Mouse (Mus musculus) kidney, postnatal 0 days (tissue): ENCODE results near the gene Poldip2. TPM values are rescaled to one million over a fixed set of nuclear protein-coding genes. Genes with fewer than 3 reads are reported as not detected.

Experiments
- ATAC-seq: fragments of 200-750 bp; cut with Nextera tagmentation; replicated peaks from 2 replicates; pipeline ENCODE4 v1.8.0; 2017; ENCODE audit warnings: low read depth, moderate number of reproducible peaks, moderate TSS enrichment, moderate library complexity; ENCODE audit not compliant: low FRiP score
- DNase-seq: peaks from one replicate; pipeline ENCODE4 v3.0.0-alpha.2; 2016; ENCODE audit warnings: low spot score
- H3K27ac ChIP-seq: fragments of 300-500 bp; sonication (generic); 2 replicates; pipeline ENCODE4 v1.5.1; 2014; ENCODE audit warnings: mild to moderate bottlenecking
- H3K27me3 ChIP-seq: fragments of 300-500 bp; sonication (generic); 2 replicates; pipeline ENCODE4 v1.6.1; 2014; ENCODE audit warnings: low read length, mixed read lengths; ENCODE audit not compliant: insufficient read depth
- H3K36me3 ChIP-seq: fragments of 300-500 bp; sonication (generic); 2 replicates; pipeline ENCODE4 v1.6.1; 2014; ENCODE audit warnings: low read length, mixed read lengths; ENCODE audit not compliant: insufficient read depth
- H3K4me1 ChIP-seq: fragments of 300-500 bp; sonication (generic); replicated peaks from 2 replicates; pipeline ENCODE4 v1.6.1; 2014; ENCODE audit warnings: antibody characterized with exemption, low read length, mixed read lengths; ENCODE audit not compliant: insufficient read depth
- H3K4me2 ChIP-seq: fragments of 300-500 bp; sonication (generic); 2 replicates; pipeline ENCODE4 v1.6.1; 2014; ENCODE audit warnings: mild to moderate bottlenecking, low read length, moderate library complexity, mixed read lengths
- H3K4me3 ChIP-seq: fragments of 300-500 bp; sonication (generic); replicated peaks from 2 replicates; pipeline ENCODE4 v1.5.1; 2014; ENCODE audit warnings: low read depth, low read length
- H3K9ac ChIP-seq: fragments of 300-500 bp; sonication (generic); 2 replicates; pipeline ENCODE4 v1.6.1; 2014; ENCODE audit warnings: low read depth, low read length
- H3K9me3 ChIP-seq: fragments of 300-500 bp; sonication (generic); replicated peaks from 2 replicates; pipeline ENCODE4 v1.6.1; 2016; ENCODE audit warnings: low read length, inconsistent platforms, mixed read lengths
- CTCF ChIP-seq: IDR thresholded peaks from 2 replicates; pipeline ENCODE4 v1.5.1; 2016; ENCODE audit warnings: antibody characterized with exemption, low read depth, mild to moderate bottlenecking, moderate library complexity
- WGBS: fragments of 180-500 bp; shearing (Covaris S2); extraction: QIAGEN DNeasy Blood & Tissue Kit; methylation state at CpG from one replicate; pipeline ENCODE4 v1.1.7; 2014; 5-methylcytosine and 5-hydroxymethylcytosine counted together
- polyA plus RNA-seq: library from polyadenylated mRNA; unstranded; fragments of >200 nt; fragmentation: Nextera tagmentation; extraction: Ambion mirVana; gene quantifications from 2 replicates; pipeline ENCODE4 v1.2.1, GENCODE M21; 2015

The Poldip2 gene
- polyA plus RNA-seq, result 173 and 191 TPM in 2 replicates

DNA sequence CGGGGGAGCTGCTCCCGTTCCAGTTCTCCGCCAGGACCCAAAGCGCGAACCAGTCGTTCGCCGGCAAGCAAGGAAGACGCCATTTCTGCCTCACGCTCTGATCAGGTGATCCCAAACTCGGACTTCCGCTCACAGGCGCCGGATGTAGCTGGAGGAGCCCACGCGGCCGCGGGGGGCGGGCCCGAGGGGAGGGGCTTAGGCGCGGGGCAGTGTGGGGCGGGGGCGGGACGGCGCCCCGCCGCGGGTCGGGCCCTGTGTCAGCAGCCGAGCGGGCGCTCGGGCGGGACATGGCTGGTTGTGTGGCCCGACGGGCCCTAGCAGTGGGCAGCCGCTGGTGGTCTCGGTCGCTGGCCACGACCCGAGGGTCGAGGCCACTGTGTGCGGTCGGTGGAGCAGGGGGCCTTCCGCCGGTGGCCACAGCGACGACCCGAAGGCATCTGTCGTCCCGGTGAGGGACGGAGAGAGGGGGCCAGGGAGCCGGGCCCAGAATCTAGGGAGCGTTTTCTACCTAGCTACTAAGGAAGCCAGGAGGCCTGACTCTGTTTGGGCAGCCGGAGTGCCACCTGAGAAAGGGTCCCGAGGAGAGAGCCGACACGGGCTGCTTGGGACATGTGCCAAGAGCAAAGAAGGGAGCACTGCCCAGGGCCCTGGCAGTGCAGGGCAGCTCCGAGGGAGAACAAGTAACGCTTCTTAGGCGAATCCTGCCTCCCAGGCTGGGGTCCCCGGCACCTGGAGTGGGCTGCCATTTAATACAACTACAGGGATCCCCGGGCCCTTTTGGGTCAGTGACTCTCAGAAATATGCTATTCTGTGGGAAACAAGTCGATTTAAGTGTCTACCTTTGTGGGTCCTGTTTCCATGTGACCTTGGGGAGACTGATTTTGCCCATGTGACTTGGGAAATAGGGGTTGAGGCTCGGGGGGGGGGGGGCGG is at the start of gene Poldip2, which contains the start of gene Tmem199:
TSS of gene Poldip2 (plus strand) at position 169 of the 933 bp plus-strand sequence.
TSS of gene Tmem199 (minus strand) at position 148 of the 933 bp plus-strand sequence.
- Histone ChIP-seq H3K9ac (peak within 1 kb of the TSS; percentile 93), H3K27me3 (no peaks in the 10 kb centered on the region), H3K9me3 (no peaks in the 10 kb centered on the region), H3K4me2 (peak within 1 kb of the TSS; percentile 88), H3K4me1 (peaks cover 11% of the 10 kb centered on the region; the same call in 1 of the 2 replicates), H3K4me3 (peak within 1 kb of the TSS; percentile 82), H3K27ac (peak within 1 kb of the TSS; percentile 89), H3K36me3 (peaks cover 31% of the 10 kb centered on the region)
- DNase-seq, result peak; percentile 97
- ATAC-seq, result peak; percentile 95
- TF ChIP-seq CTCF, result no peak; the same call in 1 of the 2 replicates
- WGBS, result under 1% methylated on average over 64 of the region's 67 CpGs

GRCm38 (mm10) chr11:78462669-78463068 is 49.3 kb upstream of the Poldip2 start:
- ATAC-seq (no peak), DNase-seq (no peak)
- Histone ChIP-seq H3K9ac (no peak overlapping the region), H3K4me3 (no peak overlapping the region), H3K9me3 (no peaks in the 10 kb centered on the region), H3K27ac (no peak overlapping the region), H3K4me2 (no peak overlapping the region), H3K36me3 (no peaks in the 10 kb centered on the region), H3K27me3 (no peaks in the 10 kb centered on the region), H3K4me1 (peaks cover 14% of the 10 kb centered on the region; the same call in 1 of the 2 replicates)
- 78% methylated on average over 5 of the region's 5 CpGs for WGBS
- TF ChIP-seq CTCF, result no peak

GRCm38 (mm10) chr11:78463286-78464036 is 48.5 kb upstream of the Poldip2 start:
- Histone ChIP-seq H3K4me1 (peaks cover 14% of the 10 kb centered on the region; the same call in 1 of the 2 replicates), H3K27ac (no peak overlapping the region), H3K4me2 (no peak overlapping the region), H3K4me3 (no peak overlapping the region), H3K9me3 (no peaks in the 10 kb centered on the region), H3K9ac (no peak overlapping the region), H3K36me3 (no peaks in the 10 kb centered on the region), H3K27me3 (no peaks in the 10 kb centered on the region)
- DNase-seq, result no peak
- ATAC-seq, result no peak
- no peak for TF ChIP-seq CTCF
- WGBS, result 53% methylated on average over 13 of the region's 13 CpGs

DNA sequence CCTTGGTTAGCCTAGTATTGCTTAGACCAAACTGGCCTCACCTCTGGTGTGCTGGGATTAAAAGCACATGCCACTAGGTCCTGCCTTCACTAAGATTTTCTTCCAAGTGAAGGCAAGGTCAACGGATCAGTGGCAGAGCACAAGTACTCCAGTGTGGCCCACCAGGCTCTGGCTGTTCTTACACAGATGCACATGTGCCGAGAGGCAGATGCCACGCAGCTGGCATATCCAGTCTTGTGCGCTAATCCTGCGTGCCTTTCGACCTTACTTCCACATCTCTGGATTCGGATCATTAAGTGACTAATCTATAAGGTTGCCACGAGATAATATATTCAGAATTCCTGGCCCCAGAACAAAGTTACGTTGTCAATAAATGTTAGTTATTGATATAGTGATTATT is 46.9 kb upstream of the Poldip2 start:
- Histone ChIP-seq H3K9me3 (no peaks in the 10 kb centered on the region), H3K4me1 (peaks cover 14% of the 10 kb centered on the region; the same call in 1 of the 2 replicates), H3K4me2 (peak overlapping the region; percentile 99), H3K27me3 (no peaks in the 10 kb centered on the region), H3K4me3 (peak overlapping the region; percentile 69), H3K36me3 (no peaks in the 10 kb centered on the region), H3K9ac (peak overlapping the region; percentile 84; the same call in 1 of the 2 replicates), H3K27ac (peak overlapping the region; percentile 90; the same call in 1 of the 2 replicates)
- ATAC-seq (no peak), DNase-seq (no peak)
- WGBS, result 22% methylated on average over 9 of the region's 9 CpGs
- TF ChIP-seq CTCF, result no peak

GRCm38 (mm10) chr11:78465568-78466180 is 46.3 kb upstream of the Poldip2 start, which contains the start of gene Slc46a1:
Gene Slc46a1, plus strand, starts transcription at chr11:78465697.
- H3K9ac ChIP-seq, result peak within 1 kb of the TSS; percentile 84
- peak within 1 kb of the TSS; percentile 99 for H3K4me2 ChIP-seq
- peaks cover 14% of the 10 kb centered on the region; the same call in 1 of the 2 replicates for H3K4me1 ChIP-seq
- ATAC-seq (peak; percentile 93), DNase-seq (peak; percentile 95)
- H3K9me3 ChIP-seq, result no peaks in the 10 kb centered on the region
- no peaks in the 10 kb centered on the region for H3K36me3 ChIP-seq
- H3K27ac ChIP-seq, result peak within 1 kb of the TSS; percentile 90
- peak within 1 kb of the TSS; percentile 69 for H3K4me3 ChIP-seq
- TF ChIP-seq CTCF, result no peak
- H3K27me3 ChIP-seq, result no peaks in the 10 kb centered on the region
- under 1% methylated on average over 41 of the region's 41 CpGs for WGBS
